Mouse (Mus musculus): ENCODE data around the gene Slc25a39. TPM values are rescaled to one million over a fixed set of nuclear protein-coding genes. Genes with fewer than 3 reads are reported as not detected.
"Not testable (repeated sequence)": the region's sequence is repeated elsewhere in the genome, so short reads cannot be mapped to it uniquely, and the experiment has no call there.

Gene Slc25a39
- polyA plus RNA-seq, 1 experiment from 2014 or later = 247 TPM

DNA sequence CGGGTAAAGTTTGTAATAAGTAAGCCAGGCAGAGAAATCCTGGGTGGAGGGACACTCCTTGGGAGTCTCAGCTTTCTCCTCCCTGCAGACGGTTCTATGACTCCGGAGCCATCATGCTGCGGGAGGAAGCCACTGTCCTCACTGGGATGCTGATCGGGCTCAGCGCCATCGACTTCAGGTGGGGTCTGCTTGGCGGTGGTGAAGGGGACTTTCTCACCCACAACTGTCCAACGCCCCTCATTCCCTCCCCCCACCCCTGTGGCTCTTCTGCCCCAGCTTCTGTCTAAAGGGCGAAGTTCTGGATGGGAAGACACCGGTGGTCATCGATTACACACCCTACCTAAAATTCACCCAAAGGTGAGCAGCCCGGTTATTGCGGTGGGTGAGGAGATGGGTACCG lies 8.6 kb downstream of the Slc25a39 start:
- Histone ChIP-seq H3K4me1 (peaks cover 20% of the 10 kb centered on the region), H3K9ac (no peak overlapping the region), H3K9me3 (no peaks in the 10 kb centered on the region), H3K27ac (no peak overlapping the region), H3K4me2 (peak overlapping the region; percentile 51), H3K4me3 (no peak overlapping the region), H3K27me3 (peaks cover 75% of the 10 kb centered on the region), H3K36me3 (peaks cover 20% of the 10 kb centered on the region)
- no peak for ATAC-seq (ENCODE audit: borderline replicate concordance, extremely low read depth, low FRiP score, low TSS enrichment)
- WGBS = 14% methylated on average over 15 of the region's 15 CpGs

DNA sequence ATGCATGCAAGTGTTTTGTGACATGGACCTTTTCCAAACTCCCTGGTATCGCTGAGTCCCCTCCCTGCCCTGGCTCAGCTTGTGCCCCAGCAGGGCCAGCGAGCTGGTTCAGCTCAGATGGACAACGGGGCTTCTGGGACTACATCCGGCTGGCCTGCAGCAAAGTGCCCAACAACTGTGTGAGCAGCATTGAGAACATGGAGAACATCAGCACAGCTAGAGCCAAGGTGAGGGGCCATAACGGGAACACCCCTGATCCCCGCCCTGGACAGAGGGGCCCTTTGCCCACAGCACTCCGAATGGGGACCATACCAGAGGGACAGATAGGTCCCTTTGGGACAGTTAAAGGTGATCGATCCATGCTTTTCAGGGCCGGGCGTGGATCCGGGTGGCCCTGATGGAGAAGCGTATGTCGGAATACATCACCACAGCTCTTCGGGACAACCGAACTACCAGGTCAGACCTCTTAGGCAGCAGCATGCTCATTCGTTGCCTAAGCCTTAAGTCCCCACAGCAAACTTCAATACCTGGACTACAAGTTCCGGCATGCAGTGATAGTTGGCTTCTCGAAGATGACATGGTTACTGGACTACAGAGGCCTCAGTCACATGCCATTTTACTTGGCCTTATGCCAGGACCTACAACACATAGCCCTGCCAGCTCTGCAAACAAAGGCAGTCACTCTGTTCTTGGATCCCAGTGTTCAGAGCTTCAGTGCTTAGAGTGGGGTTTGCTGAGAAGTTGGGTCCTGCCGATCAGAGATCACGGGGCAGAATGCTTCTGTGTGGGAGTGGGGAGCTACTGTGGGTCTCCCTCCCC lies 9.5 kb downstream of the Slc25a39 start:
- WGBS = 64% methylated on average over 20 of the region's 20 CpGs
- Histone ChIP-seq H3K27me3 (peaks cover 75% of the 10 kb centered on the region), H3K27ac (no peak overlapping the region), H3K9me3 (no peaks in the 10 kb centered on the region), H3K4me3 (no peak overlapping the region), H3K4me1 (peaks cover 29% of the 10 kb centered on the region), H3K9ac (no peak overlapping the region), H3K36me3 (peaks cover 12% of the 10 kb centered on the region), H3K4me2 (no peak overlapping the region)
- ATAC-seq (ENCODE audit: borderline replicate concordance, extremely low read depth, low FRiP score, low TSS enrichment) = no peak

DNA sequence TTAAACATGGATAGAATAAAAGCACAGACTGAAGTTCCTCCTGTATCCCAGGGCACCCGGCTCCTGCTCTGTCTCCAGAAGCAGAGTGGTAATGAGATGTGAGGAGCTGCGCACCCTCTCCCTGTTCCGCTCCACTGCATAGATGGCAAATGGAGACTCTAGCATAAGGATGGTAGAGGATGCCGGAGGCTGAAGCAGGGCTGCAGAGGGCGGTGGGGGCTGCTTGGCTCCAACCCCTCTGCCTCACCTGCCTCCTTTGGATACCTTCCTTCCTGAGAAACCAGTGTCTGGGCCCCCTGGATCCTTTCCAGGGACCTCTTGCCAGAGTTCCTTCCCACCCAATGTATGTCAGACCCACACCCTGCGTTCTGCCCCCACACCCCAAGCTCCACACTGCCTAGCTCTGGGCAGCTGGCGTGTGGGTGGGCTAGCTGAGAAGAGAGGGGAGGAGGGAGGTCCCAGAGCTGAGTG lies 11.0 kb downstream of the Slc25a39 start:
- H3K4me1 ChIP-seq = peaks cover 35% of the 10 kb centered on the region
- H3K36me3 ChIP-seq = no peaks in the 10 kb centered on the region
- no peaks in the 10 kb centered on the region for H3K9me3 ChIP-seq
- H3K4me2 ChIP-seq = no peak overlapping the region
- H3K27ac ChIP-seq = no peak overlapping the region
- H3K9ac ChIP-seq = no peak overlapping the region
- H3K4me3 ChIP-seq = no peak overlapping the region
- 73% methylated on average over 7 of the region's 7 CpGs for WGBS
- no peak for ATAC-seq (ENCODE audit: borderline replicate concordance, extremely low read depth, low FRiP score, low TSS enrichment)
- H3K27me3 ChIP-seq = peaks cover 69% of the 10 kb centered on the region

DNA sequence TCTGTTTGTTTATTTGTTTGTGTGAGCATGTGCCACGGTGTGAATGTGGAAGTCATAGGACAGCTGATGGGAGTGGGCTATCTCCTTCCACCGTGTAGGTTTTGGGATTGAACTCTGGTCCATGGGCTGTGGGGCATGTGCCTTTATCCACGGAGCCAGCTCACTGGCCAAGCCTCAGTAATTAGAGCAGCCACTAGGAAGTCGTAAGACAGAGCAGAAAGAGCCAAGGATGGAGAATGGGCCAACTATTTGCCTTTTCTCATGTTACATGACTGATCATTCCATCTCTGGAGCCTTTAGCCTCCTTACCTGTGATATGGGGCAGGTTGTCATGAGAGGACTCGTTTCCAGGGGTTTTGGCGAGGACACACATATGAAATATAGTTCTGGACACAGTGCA lies 11.5 kb downstream of the Slc25a39 start:
- Histone ChIP-seq H3K36me3 (no peaks in the 10 kb centered on the region), H3K27me3 (peaks cover 64% of the 10 kb centered on the region), H3K9me3 (no peaks in the 10 kb centered on the region), H3K27ac (no peak overlapping the region), H3K4me1 (peaks cover 35% of the 10 kb centered on the region), H3K4me3 (no peak overlapping the region), H3K4me2 (no peak overlapping the region), H3K9ac (no peak overlapping the region)
- 45% methylated on average over 6 of the region's 6 CpGs for WGBS
- no peak for ATAC-seq (ENCODE audit: borderline replicate concordance, extremely low read depth, low FRiP score, low TSS enrichment)

DNA sequence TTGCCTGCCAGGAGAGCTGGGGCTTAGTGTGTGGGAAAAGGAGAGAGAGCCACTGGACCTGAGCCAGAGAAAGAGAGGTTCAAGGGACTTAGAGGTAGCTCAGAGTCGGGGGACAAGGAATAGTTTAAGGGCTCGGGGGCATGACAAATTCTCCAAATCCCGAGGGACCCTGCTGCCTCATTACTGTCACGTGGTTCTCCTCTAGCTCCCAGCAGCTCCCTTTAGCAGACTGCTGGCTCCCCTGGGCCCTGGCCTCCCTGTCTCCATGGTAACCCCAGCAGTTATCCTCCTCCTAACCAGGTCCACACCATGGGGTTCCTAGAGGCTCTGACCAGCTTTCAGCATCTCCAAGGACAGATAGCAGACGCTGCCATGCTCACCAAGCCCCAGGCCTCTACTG lies 12.5 kb downstream of the Slc25a39 start:
- Histone ChIP-seq H3K27me3 (peaks cover 54% of the 10 kb centered on the region), H3K9me3 (no peaks in the 10 kb centered on the region), H3K36me3 (no peaks in the 10 kb centered on the region), H3K4me2 (no peak overlapping the region), H3K9ac (no peak overlapping the region), H3K4me1 (peaks cover 35% of the 10 kb centered on the region), H3K27ac (no peak overlapping the region), H3K4me3 (no peak overlapping the region)
- 6% methylated on average over 5 of the region's 5 CpGs for WGBS
- ATAC-seq (ENCODE audit: borderline replicate concordance, extremely low read depth, low FRiP score, low TSS enrichment) = no peak

DNA sequence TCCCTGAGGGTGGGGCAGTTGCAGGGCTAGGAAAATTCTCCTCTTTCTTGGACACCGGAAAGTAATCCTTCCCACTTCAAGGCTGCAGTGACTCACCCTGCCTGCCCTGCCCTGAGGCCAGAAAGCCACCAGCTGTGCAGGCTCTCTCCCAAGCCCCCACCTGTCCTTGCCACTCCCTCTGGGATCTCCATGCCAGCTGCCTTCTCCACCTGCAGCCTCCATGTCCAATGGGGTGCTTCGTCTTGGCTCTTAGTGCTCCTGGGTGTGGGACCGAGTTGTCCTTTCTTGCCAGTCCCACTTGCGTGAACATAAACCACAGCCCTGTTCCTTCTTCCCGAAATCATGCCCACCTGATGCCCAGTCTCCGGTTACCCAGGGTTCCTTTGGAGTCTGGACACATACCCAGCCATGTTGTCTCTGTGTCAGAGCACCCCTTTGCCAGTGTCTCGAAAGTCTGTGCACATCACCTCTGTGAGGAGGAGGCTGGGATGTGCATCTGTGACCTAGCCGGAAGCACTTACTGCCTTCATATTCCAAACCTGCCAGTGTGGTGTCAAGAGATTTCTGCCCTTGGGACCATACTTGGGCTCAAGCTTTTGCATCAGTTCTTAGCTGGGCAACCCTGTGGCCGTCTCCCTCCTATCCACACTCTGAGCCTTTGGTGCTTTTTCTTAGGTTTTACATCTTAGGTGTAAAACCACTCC lies 13.2 kb downstream of the Slc25a39 start:
- ATAC-seq (ENCODE audit: borderline replicate concordance, extremely low read depth, low FRiP score, low TSS enrichment) = no peak
- Histone ChIP-seq H3K4me1 (peaks cover 29% of the 10 kb centered on the region), H3K27me3 (peaks cover 48% of the 10 kb centered on the region), H3K9me3 (no peaks in the 10 kb centered on the region), H3K4me3 (no peak overlapping the region; the same call in 1 of the 2 replicates), H3K36me3 (no peaks in the 10 kb centered on the region), H3K27ac (no peak overlapping the region), H3K9ac (no peak overlapping the region), H3K4me2 (no peak overlapping the region)
- WGBS = 79% methylated on average over 9 of the region's 9 CpGs

DNA sequence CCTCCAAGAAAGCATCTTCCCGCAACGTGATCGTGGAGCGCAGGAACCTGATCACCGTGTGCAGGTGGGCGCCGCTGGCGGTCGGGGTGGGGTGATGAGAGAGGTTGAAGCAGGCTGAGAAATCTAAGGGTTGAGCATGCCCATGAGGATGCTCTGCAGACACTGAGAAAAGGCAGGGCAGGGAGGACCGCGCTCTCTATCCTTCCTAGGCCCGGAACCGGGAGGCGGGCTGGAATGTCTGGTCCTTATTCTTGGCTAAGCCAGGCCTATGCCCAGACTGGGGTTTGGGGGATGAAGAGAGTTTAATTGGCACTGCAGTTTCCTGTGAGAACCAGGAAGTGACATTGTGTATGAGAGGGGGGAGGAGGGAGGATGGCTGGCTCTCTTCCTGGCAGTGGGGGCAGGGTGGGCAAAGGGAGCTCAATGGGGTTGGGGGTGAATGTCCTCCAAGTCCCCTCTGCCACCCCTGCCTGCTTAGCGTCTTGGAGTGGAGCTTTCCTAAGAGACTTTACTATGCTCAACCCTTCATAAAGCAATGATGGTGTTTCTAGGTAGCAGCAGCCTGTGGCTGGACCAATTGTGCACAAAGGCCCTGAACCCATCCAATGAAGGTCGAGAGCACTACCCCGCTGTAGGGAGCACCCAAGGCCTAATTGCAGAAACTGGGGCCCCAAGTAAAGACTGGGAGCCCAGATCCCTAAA lies 13.9 kb downstream of the Slc25a39 start:
- Histone ChIP-seq H3K9me3 (no peaks in the 10 kb centered on the region), H3K4me1 (peaks cover 22% of the 10 kb centered on the region), H3K4me3 (peak overlapping the region; percentile 39), H3K27ac (no peak overlapping the region), H3K9ac (peak overlapping the region; percentile 32; the same call in 1 of the 2 replicates), H3K27me3 (peaks cover 40% of the 10 kb centered on the region), H3K36me3 (no peaks in the 10 kb centered on the region), H3K4me2 (peak overlapping the region; percentile 93)
- WGBS = 10% methylated on average over 17 of the region's 17 CpGs
- ATAC-seq (ENCODE audit: borderline replicate concordance, extremely low read depth, low FRiP score, low TSS enrichment) = peak; percentile 27; the same call in 1 of the 2 replicates

DNA sequence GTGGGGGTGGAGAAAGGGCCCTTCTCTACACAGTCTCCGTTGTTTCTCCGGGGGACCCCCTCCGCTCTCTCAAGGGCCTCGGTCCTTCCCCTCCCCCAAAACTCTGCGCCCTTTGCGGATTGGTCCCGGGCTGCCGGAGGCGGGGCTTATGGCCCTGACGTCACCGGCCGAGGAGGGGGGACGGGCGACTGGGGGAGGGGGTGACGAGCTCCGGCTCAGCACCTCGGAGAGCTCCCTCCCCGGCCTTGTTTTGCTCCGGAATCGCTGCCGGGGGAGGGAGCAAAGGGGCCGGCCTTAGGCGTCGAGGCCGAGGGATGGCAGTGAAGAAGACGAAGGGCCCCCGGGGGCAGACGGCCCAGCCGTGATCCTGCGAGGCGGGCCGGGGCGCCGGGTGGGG lies 14.5 kb downstream of the Slc25a39 start, which contains the start of gene Rundc3a:
Gene Rundc3a, plus strand, starts transcription at position 166 of the 397 bp plus-strand sequence.
- Histone ChIP-seq H3K9me3 (no peaks in the 10 kb centered on the region), H3K4me2 (peak within 1 kb of the TSS; percentile 93), H3K4me1 (peaks cover 17% of the 10 kb centered on the region), H3K27me3 (peaks cover 34% of the 10 kb centered on the region), H3K9ac (peak within 1 kb of the TSS; percentile 32; the same call in 1 of the 2 replicates), H3K4me3 (peak within 1 kb of the TSS; percentile 39), H3K36me3 (no peaks in the 10 kb centered on the region), H3K27ac (no peak within 1 kb of the TSS)
- WGBS = under 1% methylated on average over 34 of the region's 34 CpGs
- ATAC-seq (ENCODE audit: borderline replicate concordance, extremely low read depth, low FRiP score, low TSS enrichment) = peak; percentile 75

DNA sequence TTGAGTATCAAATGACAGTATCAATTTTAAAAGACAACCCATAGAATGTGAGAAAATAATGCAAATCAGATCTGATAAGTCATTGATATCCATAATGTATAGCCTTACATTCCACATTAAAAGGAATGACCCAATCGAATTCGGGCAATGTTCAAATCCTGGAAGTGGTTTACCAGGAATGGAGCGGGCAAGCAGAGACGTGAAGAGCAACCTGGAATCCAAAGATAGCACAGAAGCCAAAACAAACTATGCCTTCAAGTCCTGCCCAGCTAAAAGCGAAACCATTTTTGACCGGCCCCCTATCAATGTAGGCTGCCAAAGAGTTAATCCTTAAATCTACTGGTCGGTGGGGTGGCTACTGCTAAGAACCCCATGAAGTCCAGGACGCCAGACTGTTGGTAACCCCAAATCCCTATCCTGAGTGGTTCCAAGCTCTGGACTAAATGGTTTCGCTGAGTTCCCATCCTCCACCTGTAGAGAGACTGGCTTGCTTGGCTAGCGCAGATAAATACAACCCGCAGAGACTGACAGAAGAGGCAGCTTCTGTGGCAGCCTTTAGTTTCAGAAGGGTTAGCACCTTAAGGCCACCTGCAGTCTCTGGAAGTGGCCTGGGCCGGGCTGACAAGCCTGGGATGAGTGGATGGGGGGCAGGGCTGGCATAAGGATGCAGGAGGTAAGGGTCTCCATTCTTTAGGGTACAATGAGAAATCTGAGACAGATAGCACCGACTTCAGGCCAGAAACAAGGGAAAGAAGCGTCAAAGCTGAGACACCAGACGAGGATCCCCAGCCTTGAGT lies 15.1 kb downstream of the Slc25a39 start:
- WGBS = 16% methylated on average over 15 of the region's 15 CpGs
- Histone ChIP-seq H3K4me1 (peaks cover 17% of the 10 kb centered on the region), H3K9me3 (no peaks in the 10 kb centered on the region), H3K4me2 (peak overlapping the region; percentile 93), H3K36me3 (no peaks in the 10 kb centered on the region), H3K9ac (no peak overlapping the region), H3K4me3 (peak overlapping the region; percentile 39), H3K27ac (no peak overlapping the region), H3K27me3 (peaks cover 28% of the 10 kb centered on the region)
- ATAC-seq (ENCODE audit: borderline replicate concordance, extremely low read depth, low FRiP score, low TSS enrichment) = peak; percentile 7; the same call in 1 of the 2 replicates

DNA sequence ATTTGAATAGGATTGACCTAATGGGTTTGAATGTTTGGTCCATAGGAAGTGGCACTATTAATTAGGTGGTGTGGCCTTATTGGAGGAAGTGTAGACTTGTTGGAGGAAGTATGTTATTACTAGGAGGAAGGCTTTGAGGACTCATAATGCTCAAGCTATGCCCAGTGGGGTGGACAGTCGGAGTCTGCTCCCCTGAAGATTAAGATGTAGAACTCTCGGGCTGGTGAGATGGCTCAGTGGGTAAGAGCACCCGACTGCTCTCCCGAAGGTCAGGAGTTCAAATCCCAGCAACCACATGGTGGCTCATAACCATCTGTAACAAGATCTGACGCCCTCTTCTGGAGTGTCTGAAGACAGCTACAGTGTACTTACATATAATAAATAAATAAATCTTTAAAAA lies 18.3 kb downstream of the Slc25a39 start:
- WGBS = 76% methylated on average over 4 of the region's 5 CpGs
- ATAC-seq (ENCODE audit: borderline replicate concordance, extremely low read depth, low FRiP score, low TSS enrichment) = not testable (repeated sequence)

DNA sequence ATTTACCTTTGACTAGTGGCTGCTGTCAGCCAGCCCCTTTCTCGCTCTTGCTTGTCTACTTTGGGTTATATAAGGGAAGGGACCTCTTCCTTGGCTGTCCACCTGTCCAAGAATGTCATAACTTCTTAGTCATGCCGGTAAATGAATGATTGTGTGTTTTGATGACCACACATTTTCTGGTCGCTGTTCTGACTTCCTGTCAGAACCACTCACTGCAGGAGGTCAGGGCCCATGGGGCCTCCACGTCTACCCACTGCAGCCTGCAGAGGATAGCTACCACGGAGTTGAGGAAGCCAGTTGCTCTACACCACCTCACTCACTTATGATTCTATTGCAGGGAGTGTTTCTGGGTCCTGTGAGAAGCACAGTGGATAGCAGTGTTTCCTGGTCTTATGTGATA lies 21.6 kb downstream of the Slc25a39 start:
- Histone ChIP-seq H3K27ac (no peak overlapping the region), H3K4me2 (no peak overlapping the region), H3K4me1 (no peaks in the 10 kb centered on the region), H3K9ac (no peak overlapping the region), H3K36me3 (no peaks in the 10 kb centered on the region), H3K9me3 (no peaks in the 10 kb centered on the region), H3K4me3 (no peak overlapping the region), H3K27me3 (no peaks in the 10 kb centered on the region)
- no peak for ATAC-seq (ENCODE audit: borderline replicate concordance, extremely low read depth, low FRiP score, low TSS enrichment)
- 44% methylated on average over 5 of the region's 5 CpGs for WGBS

More for the DNA sequence above, 18.3 kb downstream of the Slc25a39 start:
- H3K9me3 ChIP-seq, H3K9ac ChIP-seq, H3K4me3 ChIP-seq, H3K36me3 ChIP-seq, H3K4me2 ChIP-seq, H3K27ac ChIP-seq, H3K27me3 ChIP-seq: not testable (repeated sequence)
- H3K4me1 ChIP-seq = peaks cover 17% of the 10 kb centered on the region
